Mouse (Mus musculus) olfactory bulb, adult 2 months (tissue): ENCODE results near the gene Pde4a. TPM values are rescaled to one million over a fixed set of nuclear protein-coding genes. Genes with fewer than 3 reads are reported as not detected.

Source experiments
- H3K27ac ChIP-seq: fragments of 200-500 bp; 2 replicates; pipeline ENCODE4 v1.5.1; 2012; ENCODE audit warnings: low read depth, low read length; ENCODE audit not compliant: insufficient read depth
- H3K4me1 ChIP-seq: fragments of 200-500 bp; 2 replicates; pipeline ENCODE4 v1.6.1; 2012; ENCODE audit warnings: low read length; ENCODE audit not compliant: control insufficient read depth, insufficient read depth
- H3K4me3 ChIP-seq: fragments of 200-500 bp; 2 replicates; pipeline ENCODE4 v1.5.1; 2012; ENCODE audit warnings: mild to moderate bottlenecking, low read depth, low read length, moderate library complexity; ENCODE audit not compliant: insufficient read depth
- CTCF ChIP-seq: fragments of 200-500 bp; IDR thresholded peaks from 2 replicates; pipeline ENCODE4 v1.5.1; 2012; ENCODE audit warnings: low read depth, mild to moderate bottlenecking, low read length, moderate library complexity; ENCODE audit not compliant: insufficient read depth
- POLR2A ChIP-seq: fragments of 200-500 bp; IDR thresholded peaks from 2 replicates; pipeline ENCODE4 v1.6.1; 2012; ENCODE audit warnings: mild to moderate bottlenecking, low read depth, low read length, moderate library complexity; ENCODE audit not compliant: insufficient read depth
- WGBS: fragments of 180-500 bp; shearing (Covaris S2); methylation state at CpG from one replicate; pipeline ENCODE4 v1.1.7; 2018; 5-methylcytosine and 5-hydroxymethylcytosine counted together
- polyA plus RNA-seq: library from polyadenylated mRNA; stranded (reverse); fragments of >200 nt; gene quantifications from 2 replicates; pipeline ENCODE4 v1.2.4, GENCODE M21; 2012; ENCODE audit warnings: low replicate concordance; ENCODE audit not compliant: missing spikeins, insufficient read depth, insufficient read length

Pde4a gene
- polyA plus RNA-seq, 1 experiment: not detected

- Histone ChIP-seq H3K27ac (no peak overlapping the region), H3K4me1 (peaks cover 20% of the 10 kb centered on the region), H3K4me3 (no peak overlapping the region)
- 83% methylated on average over 6 of the region's 6 CpGs for WGBS
- TF ChIP-seq POLR2A (no peak), CTCF (no peak)
Observed at GRCm38 (mm10) chr9:21172364-21172763, 6.8 kb downstream of the Pde4a start.

GRCm38 (mm10) chr9:21180402-21180801 is 14.9 kb downstream of the Pde4a start:
- Histone ChIP-seq H3K27ac (no peak overlapping the region), H3K4me3 (no peak overlapping the region), H3K4me1 (peaks cover 35% of the 10 kb centered on the region)
- TF ChIP-seq POLR2A: no peak
- TF ChIP-seq CTCF: no peak
- 69% methylated on average over 4 of the region's 4 CpGs for WGBS

GRCm38 (mm10) chr9:21180841-21181240 is 15.3 kb downstream of the Pde4a start:
- Histone ChIP-seq H3K27ac (no peak overlapping the region), H3K4me1 (peaks cover 40% of the 10 kb centered on the region), H3K4me3 (no peak overlapping the region)
- 77% methylated on average over 1 of the region's 1 CpGs for WGBS
- TF ChIP-seq POLR2A: no peak
- TF ChIP-seq CTCF: no peak

GRCm38 (mm10) chr9:21181421-21182220 is 16.1 kb downstream of the Pde4a start:
- peak overlapping the region; percentile 30 for H3K4me3 ChIP-seq
- H3K27ac ChIP-seq: no peak overlapping the region
- TF ChIP-seq POLR2A (no peak), CTCF (no peak)
- 21% methylated on average over 47 of the region's 48 CpGs for WGBS
- H3K4me1 ChIP-seq: peaks cover 46% of the 10 kb centered on the region

- peaks cover 48% of the 10 kb centered on the region for H3K4me1 ChIP-seq
- no peak overlapping the region for H3K27ac ChIP-seq
- 86% methylated on average over 6 of the region's 6 CpGs for WGBS
- no peak overlapping the region for H3K4me3 ChIP-seq
- TF ChIP-seq CTCF: no peak
- no peak for TF ChIP-seq POLR2A
Observed at GRCm38 (mm10) chr9:21183421-21183820, 17.9 kb downstream of the Pde4a start.

GRCm38 (mm10) chr9:21183905-21184413 is 18.4 kb downstream of the Pde4a start:
- Histone ChIP-seq H3K4me3 (peak overlapping the region; percentile 28), H3K4me1 (peaks cover 48% of the 10 kb centered on the region), H3K27ac (no peak overlapping the region)
- no peak for TF ChIP-seq CTCF
- no peak for TF ChIP-seq POLR2A
- WGBS: 12% methylated on average over 34 of the region's 34 CpGs

GRCm38 (mm10) chr9:21184733-21185132 is 19.2 kb downstream of the Pde4a start:
- Histone ChIP-seq H3K27ac (no peak overlapping the region), H3K4me3 (no peak overlapping the region), H3K4me1 (peaks cover 48% of the 10 kb centered on the region)
- TF ChIP-seq POLR2A: no peak
- TF ChIP-seq CTCF: no peak
- WGBS: 42% methylated on average over 2 of the region's 2 CpGs

GRCm38 (mm10) chr9:21185436-21185835 is 19.9 kb downstream of the Pde4a start:
- no peak for TF ChIP-seq POLR2A
- TF ChIP-seq CTCF: no peak
- Histone ChIP-seq H3K4me1 (peaks cover 44% of the 10 kb centered on the region), H3K27ac (no peak overlapping the region), H3K4me3 (no peak overlapping the region)
- WGBS: 88% methylated on average over 5 of the region's 5 CpGs

- Histone ChIP-seq H3K4me3 (no peak overlapping the region), H3K27ac (no peak overlapping the region), H3K4me1 (peaks cover 19% of the 10 kb centered on the region; the same call in 1 of the 2 replicates)
- TF ChIP-seq CTCF (no peak), POLR2A (no peak)
- 41% methylated on average over 7 of the region's 7 CpGs for WGBS
Observed at GRCm38 (mm10) chr9:21189905-21190304, 24.4 kb downstream of the Pde4a start.
